Mouse (Mus musculus): ENCODE results near the gene Prss48.

DNA sequence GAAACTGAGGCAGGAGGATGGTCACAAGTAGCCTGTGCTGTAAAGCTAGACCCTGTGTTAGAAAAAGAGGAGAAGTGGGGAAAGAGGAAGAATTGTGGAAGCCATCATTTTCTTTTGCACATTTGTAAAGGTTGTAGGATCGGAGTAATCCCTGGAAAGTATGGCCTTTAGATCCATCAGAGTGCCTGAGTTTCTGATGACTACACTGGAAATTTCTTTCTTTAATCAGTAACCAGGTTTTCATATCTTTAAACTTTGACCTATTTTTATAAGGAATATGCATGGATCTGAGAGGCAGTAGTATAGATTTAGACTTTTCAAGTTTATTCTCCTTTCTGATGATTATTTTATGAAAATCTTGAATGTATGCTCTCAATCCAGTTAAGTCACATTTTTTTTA lies 14.7 kb upstream of the Prss48 start:
- TF ChIP-seq POLR2A (IDR thresholded peaks at IDR 0.05; ENCODE audit: borderline replicate concordance, extremely low read depth, low read depth, low read length), result no peak
- TF ChIP-seq CTCF (IDR thresholded peaks at IDR 0.05; ENCODE audit: insufficient read depth, low read length), result no peak
